Mouse (Mus musculus) liver, adult 2 months (tissue): ENCODE data around the gene Ak8.

ENCODE experiments used
- CTCF ChIP-seq: fragments of 200-500 bp; IDR thresholded peaks from 2 replicates; pipeline ENCODE4 v1.5.1; 2011; ENCODE audit warnings: low read depth, low read length, control low read depth
- POLR2A ChIP-seq: fragments of 200-500 bp; IDR thresholded peaks from 2 replicates; pipeline ENCODE4 v1.6.1; 2011; ENCODE audit warnings: low read length, control low read depth; ENCODE audit not compliant: insufficient read depth; ENCODE audit errors: extremely low read depth

GRCm38 (mm10) chr2:28842042-28842441, 142.1 kb downstream of the Ak8 start:
- TF ChIP-seq CTCF, result no peak
- no peak for TF ChIP-seq POLR2A
